Mouse (Mus musculus) forebrain, embryonic 16.5 days (tissue): ENCODE measurements around the gene Trim37. TPM values are rescaled to one million over a fixed set of nuclear protein-coding genes. Genes with fewer than 3 reads are reported as not detected.

Experiments
- ATAC-seq: fragments of 200-750 bp; cut with Nextera tagmentation; 2 replicates; pipeline ENCODE4 v1.8.0; 2017; ENCODE audit warnings: mild to moderate bottlenecking, moderate library complexity
- H3K27ac ChIP-seq: fragments of 300-500 bp; sonication (generic); 2 replicates; pipeline ENCODE4 v1.5.1; 2014; ENCODE audit warnings: low read length, control low read depth
- H3K27me3 ChIP-seq: fragments of 300-500 bp; sonication (generic); replicated peaks from 2 replicates; pipeline ENCODE4 v1.6.1; 2014; ENCODE audit warnings: low read length; ENCODE audit not compliant: control insufficient read depth, insufficient read depth
- H3K36me3 ChIP-seq: fragments of 300-500 bp; sonication (generic); 2 replicates; pipeline ENCODE4 v1.6.1; 2014; ENCODE audit not compliant: control insufficient read depth, insufficient read depth
- H3K4me1 ChIP-seq: fragments of 300-500 bp; sonication (generic); replicated peaks from 2 replicates; pipeline ENCODE4 v1.6.1; 2014; ENCODE audit warnings: low read length; ENCODE audit not compliant: control insufficient read depth, insufficient read depth
- H3K4me2 ChIP-seq: fragments of 300-500 bp; sonication (generic); 2 replicates; pipeline ENCODE4 v1.6.1; 2014; ENCODE audit warnings: mild to moderate bottlenecking, low read length, control low read depth
- H3K4me3 ChIP-seq: fragments of 300-500 bp; sonication (generic); replicated peaks from 2 replicates; pipeline ENCODE4 v1.5.1; 2014; ENCODE audit warnings: mild to moderate bottlenecking, low read length, control low read depth
- H3K9ac ChIP-seq: fragments of 300-500 bp; sonication (generic); replicated peaks from 2 replicates; pipeline ENCODE4 v1.6.1; 2014; ENCODE audit warnings: low read depth, low read length, control low read depth
- H3K9me3 ChIP-seq: fragments of 300-500 bp; sonication (generic); 2 replicates; pipeline ENCODE4 v1.6.1; 2016; ENCODE audit warnings: low read length; ENCODE audit not compliant: control insufficient read depth
- WGBS: fragments of 180-500 bp; shearing (Covaris S2); extraction: QIAGEN DNeasy Blood & Tissue Kit; methylation state at CpG from one replicate; pipeline ENCODE4 v1.1.7; 2014; 5-methylcytosine and 5-hydroxymethylcytosine counted together
- polyA plus RNA-seq: library from polyadenylated mRNA; unstranded; fragments of >200 nt; fragmentation: Nextera tagmentation; extraction: Ambion mirVana; gene quantifications from 2 replicates; pipeline ENCODE4 v1.2.1, GENCODE M21; 2015

The Trim37 gene
- 95.9 and 101 TPM in 2 replicates for polyA plus RNA-seq

DNA sequence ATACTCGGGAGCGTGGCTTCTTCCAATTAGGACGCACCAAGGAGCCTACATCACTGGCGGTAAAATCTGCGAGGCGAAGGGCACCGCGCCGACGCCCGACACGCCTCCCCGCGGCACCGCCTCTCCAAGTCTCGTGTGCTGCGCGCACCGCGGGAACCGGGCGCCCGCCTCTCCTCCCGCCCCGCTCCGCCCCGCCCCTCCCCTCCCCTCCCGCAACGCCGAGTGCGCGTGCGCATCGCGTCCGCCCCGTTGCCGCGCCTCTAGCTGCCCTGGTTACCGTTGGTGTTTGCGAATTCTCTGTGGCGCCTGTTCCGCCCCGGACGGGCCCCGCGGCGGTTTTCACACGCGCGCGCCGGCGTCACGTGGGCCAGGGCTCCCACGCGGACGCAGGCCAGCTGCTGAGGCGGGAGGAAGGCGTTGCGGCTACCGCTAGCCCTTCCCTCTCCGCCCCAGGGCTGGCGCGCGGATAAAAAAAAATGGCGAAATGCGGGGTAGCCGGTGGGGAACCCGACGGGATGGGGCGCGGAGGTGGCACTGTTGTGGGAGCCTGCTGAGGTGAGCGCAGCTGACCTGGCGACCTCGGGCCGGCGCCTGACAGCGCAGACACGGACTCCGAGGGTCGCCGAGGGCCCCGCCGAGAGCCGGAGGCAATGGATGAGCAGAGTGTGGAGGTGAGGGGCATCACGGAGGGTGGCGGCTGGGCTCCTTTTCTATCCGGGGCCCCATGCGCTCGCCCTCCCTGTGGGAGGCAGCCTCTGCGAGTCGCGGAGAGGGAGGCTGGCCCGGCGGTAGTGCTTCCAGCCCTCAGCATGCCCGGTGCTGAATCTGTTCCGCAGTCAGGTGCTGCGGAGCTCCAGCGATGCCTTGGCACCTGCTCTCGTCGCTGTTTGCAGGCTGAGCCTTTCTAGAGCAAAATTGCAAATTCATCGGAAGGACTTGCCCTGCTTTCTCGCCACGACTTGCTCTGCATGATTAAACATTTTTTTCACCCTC, at the start of gene Trim37:
Trim37 (plus strand) TSS at position 254 of the 993 bp plus-strand sequence.
- Histone ChIP-seq H3K36me3 (peaks cover 11% of the 10 kb centered on the region), H3K9ac (peak within 1 kb of the TSS; percentile 92), H3K27me3 (no peaks in the 10 kb centered on the region), H3K4me1 (peaks cover 20% of the 10 kb centered on the region), H3K9me3 (no peaks in the 10 kb centered on the region), H3K4me2 (peak within 1 kb of the TSS; percentile 80), H3K4me3 (peak within 1 kb of the TSS; percentile 96), H3K27ac (peak within 1 kb of the TSS; percentile 94)
- under 1% methylated on average over 92 of the region's 105 CpGs for WGBS
- peak; percentile 96 for ATAC-seq

DNA sequence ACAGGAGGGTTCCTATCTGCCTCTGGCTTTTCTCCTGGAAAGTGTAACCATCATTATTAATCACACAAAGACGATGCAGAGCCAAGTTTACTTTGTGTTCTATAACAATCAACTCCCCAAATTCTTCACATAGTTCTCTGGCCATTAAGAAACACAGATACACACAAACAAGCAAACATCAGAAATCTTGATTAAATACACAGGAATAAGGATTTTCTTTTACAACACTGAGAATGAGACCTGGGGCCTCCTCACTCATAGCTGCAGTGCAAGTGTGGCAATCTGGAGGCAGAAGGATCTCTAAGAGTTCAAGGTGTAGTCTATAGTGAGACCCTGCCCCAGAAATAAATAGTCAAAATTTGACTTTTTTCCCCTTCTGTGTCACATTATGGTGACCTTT, 43.2 kb upstream of the Trim37 start:
- Histone ChIP-seq H3K9me3 (no peaks in the 10 kb centered on the region), H3K4me2 (no peak overlapping the region), H3K4me1 (peaks cover 24% of the 10 kb centered on the region), H3K27me3 (no peaks in the 10 kb centered on the region), H3K27ac (no peak overlapping the region), H3K36me3 (peaks cover 21% of the 10 kb centered on the region), H3K9ac (no peak overlapping the region), H3K4me3 (no peak overlapping the region)
- ATAC-seq = no peak
- 93% methylated on average over 1 of the region's 1 CpGs for WGBS

DNA sequence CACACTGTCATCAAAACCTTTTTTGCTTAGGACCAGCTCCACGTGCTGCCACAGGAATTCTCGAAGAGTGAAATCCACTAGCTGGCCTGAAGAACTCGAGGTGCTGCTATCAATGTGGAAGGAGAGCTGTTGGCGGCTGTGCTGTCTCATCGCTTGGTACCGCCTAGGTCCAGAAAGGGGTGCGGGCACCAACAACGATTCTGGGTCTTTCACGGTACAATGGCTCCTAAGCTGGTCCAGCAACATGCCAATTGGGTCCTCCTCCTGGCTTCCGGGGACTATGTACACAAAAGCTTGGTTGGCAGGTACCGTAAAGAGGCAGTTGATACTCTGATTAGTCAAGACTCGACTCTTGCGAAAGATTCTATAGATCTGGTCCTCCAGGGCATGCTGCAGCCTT, 41.4 kb upstream of the Trim37 start:
- no peak overlapping the region for H3K9ac ChIP-seq
- H3K36me3 ChIP-seq = peaks cover 11% of the 10 kb centered on the region
- H3K4me2 ChIP-seq = peak overlapping the region; percentile 96
- peak overlapping the region; percentile 96 for H3K4me3 ChIP-seq
- 90% methylated on average over 13 of the region's 13 CpGs for WGBS
- no peaks in the 10 kb centered on the region for H3K27me3 ChIP-seq
- no peak overlapping the region for H3K27ac ChIP-seq
- no peak for ATAC-seq
- peaks cover 21% of the 10 kb centered on the region for H3K4me1 ChIP-seq
- no peaks in the 10 kb centered on the region for H3K9me3 ChIP-seq

- Histone ChIP-seq H3K36me3 (peaks cover 9% of the 10 kb centered on the region), H3K27ac (peak within 1 kb of the TSS; percentile 66), H3K9me3 (no peaks in the 10 kb centered on the region), H3K4me1 (peaks cover 21% of the 10 kb centered on the region), H3K4me3 (peak within 1 kb of the TSS; percentile 96), H3K27me3 (no peaks in the 10 kb centered on the region), H3K9ac (peak within 1 kb of the TSS; percentile 85), H3K4me2 (peak within 1 kb of the TSS; percentile 96)
- ATAC-seq = peak; percentile 98
- WGBS = 1% methylated on average over 43 of the region's 43 CpGs
Measured at GRCm38 (mm10) chr11:87086290-87086984, 40.4 kb upstream of the Trim37 start, which contains the start of gene Smg8. Gene Smg8 (minus strand): TSS chr11:87086774.

DNA sequence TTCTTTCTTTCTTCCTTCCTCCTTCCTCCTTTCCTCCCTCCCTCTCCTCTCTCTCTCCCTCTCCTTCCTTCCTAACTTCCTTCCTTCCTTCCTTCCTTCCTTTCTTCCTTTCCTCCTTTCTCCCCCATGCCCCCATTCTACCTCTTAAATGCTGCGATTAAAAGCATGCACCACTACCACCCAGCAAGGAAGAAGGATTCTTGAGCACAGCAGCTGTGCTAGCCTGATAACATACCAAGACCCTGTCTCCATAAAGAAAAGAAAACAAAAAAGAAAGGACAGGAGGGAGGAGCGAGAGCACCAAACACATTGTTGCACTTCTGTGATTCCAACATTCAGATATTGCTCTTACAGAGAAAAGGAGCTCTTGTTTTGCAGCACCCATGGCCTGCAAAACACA, 39.7 kb upstream of the Trim37 start:
- ATAC-seq = no peak
- no peak overlapping the region for H3K9ac ChIP-seq
- H3K27me3 ChIP-seq = no peaks in the 10 kb centered on the region
- H3K9me3 ChIP-seq = no peaks in the 10 kb centered on the region
- H3K4me2 ChIP-seq = peak overlapping the region; percentile 96
- WGBS = 73% methylated on average over 2 of the region's 2 CpGs
- H3K4me3 ChIP-seq = peak overlapping the region; percentile 96
- no peak overlapping the region for H3K27ac ChIP-seq
- peaks cover 9% of the 10 kb centered on the region for H3K36me3 ChIP-seq
- H3K4me1 ChIP-seq = peaks cover 21% of the 10 kb centered on the region

DNA sequence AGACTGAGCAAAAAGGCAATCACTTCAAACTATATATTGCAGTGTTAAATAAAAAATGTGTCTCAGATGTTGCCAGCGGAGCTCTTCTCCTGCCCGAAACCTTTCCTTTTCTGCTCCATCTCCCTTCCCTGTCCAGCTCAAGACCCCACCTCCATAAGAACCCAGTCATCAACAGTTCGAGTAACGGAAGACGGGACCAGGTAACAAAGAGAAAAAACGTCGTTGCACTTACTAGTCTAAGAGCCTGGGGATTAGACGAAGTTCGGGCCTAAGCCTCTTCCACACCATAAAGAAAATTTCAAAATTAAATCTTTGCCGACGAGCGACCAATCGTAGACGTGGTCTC, 18.5 kb upstream of the Trim37 start, which contains the start of gene Prr11:
Prr11 (minus strand) TSS at position 300 of the 346 bp plus-strand sequence.
- peak within 1 kb of the TSS; percentile 97 for H3K27ac ChIP-seq
- H3K4me1 ChIP-seq = peaks cover 22% of the 10 kb centered on the region
- H3K27me3 ChIP-seq = no peaks in the 10 kb centered on the region
- H3K9me3 ChIP-seq = no peaks in the 10 kb centered on the region
- WGBS = under 1% methylated on average over 14 of the region's 14 CpGs
- peak within 1 kb of the TSS; percentile 98 for H3K4me3 ChIP-seq
- no peak for ATAC-seq
- H3K36me3 ChIP-seq = no peaks in the 10 kb centered on the region
- H3K9ac ChIP-seq = peak within 1 kb of the TSS; percentile 94
- peak within 1 kb of the TSS; percentile 57 for H3K4me2 ChIP-seq

- ATAC-seq = peak; percentile 98
- Histone ChIP-seq H3K36me3 (no peaks in the 10 kb centered on the region), H3K27ac (peak within 1 kb of the TSS; percentile 97), H3K9me3 (no peaks in the 10 kb centered on the region), H3K4me1 (peaks cover 22% of the 10 kb centered on the region), H3K4me2 (peak within 1 kb of the TSS; percentile 57), H3K9ac (peak within 1 kb of the TSS; percentile 94), H3K4me3 (peak within 1 kb of the TSS; percentile 98), H3K27me3 (no peaks in the 10 kb centered on the region)
- WGBS = under 1% methylated on average over 40 of the region's 40 CpGs
Measured at GRCm38 (mm10) chr11:87108755-87109518, 17.9 kb upstream of the Trim37 start, which contains the start of gene Ska2. Gene Ska2 (plus strand): TSS chr11:87109234.

DNA sequence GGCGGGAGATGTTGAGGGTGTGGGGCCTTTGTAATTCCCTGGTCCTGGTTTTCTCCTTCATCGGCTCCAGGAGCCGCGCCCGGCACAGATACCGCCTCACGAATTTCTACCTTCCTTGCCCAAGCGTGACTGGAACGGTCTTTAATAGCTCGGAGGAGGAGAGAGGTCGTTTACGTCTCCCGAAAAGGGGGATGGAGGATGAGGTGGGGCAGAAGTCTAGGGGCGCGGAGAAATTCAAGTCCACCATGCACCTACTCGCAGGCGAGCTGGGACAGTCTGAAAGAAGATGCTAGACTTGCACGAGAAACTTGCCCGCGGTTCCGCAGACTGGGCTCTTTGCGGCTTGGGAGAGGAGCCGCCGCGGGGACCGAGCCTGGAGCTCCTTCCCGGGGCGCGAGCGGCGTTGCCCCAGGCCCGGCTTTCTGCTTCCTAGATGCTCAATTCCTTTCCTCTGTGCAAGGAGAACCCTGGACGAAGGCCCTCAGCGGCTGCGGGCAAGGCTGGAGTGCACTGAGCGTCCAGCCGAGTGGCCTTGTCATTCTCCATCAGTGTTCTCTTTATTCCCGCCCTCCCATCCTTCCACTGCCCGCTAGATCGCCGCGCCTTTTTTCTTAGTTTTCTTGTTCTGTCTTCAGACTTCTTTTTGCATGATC, 17.2 kb upstream of the Trim37 start:
- Histone ChIP-seq H3K4me3 (peak overlapping the region; percentile 98), H3K4me1 (peaks cover 22% of the 10 kb centered on the region), H3K4me2 (peak overlapping the region; percentile 57), H3K9ac (peak overlapping the region; percentile 94), H3K27me3 (no peaks in the 10 kb centered on the region), H3K27ac (peak overlapping the region; percentile 97), H3K9me3 (no peaks in the 10 kb centered on the region), H3K36me3 (no peaks in the 10 kb centered on the region)
- WGBS = under 1% methylated on average over 42 of the region's 42 CpGs
- no peak for ATAC-seq
